Mouse (Mus musculus) Muller cell, postnatal 12 days (primary cell): ENCODE measurements around the gene Pdgfd.
"Not testable (repeated sequence)": the region's sequence is repeated elsewhere in the genome, so short reads cannot be mapped to it uniquely, and the experiment has no call there.

Experiments used
- DNase-seq: peaks from one replicate; pipeline ENCODE4 v3.0.0-alpha.2; 2015; ENCODE audit errors: inconsistent ontology term

The Pdgfd gene

DNA sequence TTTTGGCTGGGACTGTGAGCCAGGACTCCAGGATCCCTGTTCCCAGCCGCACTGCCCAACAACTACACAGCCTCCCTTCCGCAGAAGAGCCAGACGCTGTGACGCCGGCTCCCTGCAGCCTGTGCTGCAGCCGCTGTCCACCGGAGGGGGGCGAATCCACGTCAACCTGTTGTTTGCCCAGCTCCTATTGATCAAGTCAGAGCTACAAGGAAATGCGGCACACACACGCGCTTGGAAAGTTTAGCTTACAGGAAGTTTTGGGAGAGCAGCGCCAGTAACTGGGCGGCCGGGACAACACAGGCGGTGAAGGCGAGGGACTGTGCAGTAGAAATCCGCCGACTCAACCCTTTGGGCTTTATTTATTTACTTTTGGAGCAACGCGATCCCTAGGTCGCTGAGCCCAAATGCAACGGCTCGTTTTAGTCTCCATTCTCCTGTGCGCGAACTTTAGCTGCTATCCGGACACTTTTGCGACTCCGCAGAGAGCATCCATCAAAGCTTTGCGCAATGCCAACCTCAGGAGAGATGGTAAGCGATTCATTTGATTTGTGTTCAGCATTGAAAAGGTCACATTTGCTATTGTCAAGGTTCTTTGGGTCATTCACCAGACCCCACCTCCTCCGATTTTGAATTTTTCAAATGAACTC lies at the start of gene Pdgfd:
Gene Pdgfd (plus strand): TSS at position 194 of the 647 bp plus-strand sequence.
- DNase-seq: peak; percentile 86

DNA sequence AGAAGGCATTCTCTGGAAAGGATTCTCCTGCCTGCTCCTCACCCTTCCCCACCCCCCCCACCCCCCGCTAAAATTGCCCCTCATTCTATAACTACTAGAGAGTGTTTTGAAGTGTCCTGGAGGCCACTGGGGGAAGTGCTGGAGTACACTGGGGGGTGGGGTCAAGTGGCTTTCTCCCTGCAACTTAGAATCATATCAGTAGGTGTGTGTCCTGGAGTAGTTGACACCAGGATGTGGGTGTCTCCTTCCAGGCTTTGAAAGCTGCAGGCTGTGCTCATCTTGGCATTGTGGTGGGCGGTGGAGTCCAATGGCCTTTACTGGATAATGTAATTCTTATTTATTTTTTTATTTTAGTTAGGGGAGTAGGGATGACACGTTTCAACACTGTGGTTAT lies 651 bp downstream of the Pdgfd start:
- no peak for DNase-seq

DNA sequence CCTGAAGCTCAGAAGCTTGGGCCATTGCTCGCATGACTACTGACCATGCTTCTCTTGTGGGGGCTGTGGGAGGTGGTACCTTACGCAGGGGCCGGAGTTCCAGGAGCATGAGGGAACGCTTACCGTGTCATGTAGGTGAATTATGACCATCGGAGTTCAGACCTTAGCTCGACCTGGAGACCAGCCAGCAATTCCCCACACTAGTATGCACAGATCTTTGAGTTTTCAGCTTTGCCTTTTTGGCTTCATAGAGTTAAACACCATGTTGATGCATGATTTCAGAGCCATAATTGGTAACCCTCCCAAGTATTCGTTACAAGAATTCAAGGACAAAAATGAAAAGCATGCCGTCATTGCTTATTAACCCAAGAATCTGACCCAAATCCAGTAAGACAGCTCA lies 2.6 kb downstream of the Pdgfd start:
- DNase-seq: peak; percentile 87

DNA sequence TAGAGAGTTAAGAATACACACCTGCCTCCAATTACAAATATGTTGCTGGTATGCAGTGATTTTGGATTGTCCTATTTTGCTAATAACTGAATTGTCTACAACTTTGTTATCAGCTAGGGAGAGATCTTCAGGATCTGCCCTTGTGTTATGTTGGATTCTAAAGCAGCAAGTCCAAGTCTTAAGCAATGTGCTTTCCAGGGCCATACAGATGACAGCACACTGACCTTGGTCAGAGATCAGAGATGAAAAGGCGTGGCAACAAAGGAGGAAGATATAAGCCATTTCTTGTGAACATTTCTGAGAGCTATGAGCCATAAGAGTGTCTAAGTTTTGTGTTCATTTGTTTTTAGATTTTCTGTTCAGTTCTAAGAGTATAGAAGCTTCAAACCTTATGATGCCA lies 4.9 kb downstream of the Pdgfd start:
- no peak for DNase-seq

DNA sequence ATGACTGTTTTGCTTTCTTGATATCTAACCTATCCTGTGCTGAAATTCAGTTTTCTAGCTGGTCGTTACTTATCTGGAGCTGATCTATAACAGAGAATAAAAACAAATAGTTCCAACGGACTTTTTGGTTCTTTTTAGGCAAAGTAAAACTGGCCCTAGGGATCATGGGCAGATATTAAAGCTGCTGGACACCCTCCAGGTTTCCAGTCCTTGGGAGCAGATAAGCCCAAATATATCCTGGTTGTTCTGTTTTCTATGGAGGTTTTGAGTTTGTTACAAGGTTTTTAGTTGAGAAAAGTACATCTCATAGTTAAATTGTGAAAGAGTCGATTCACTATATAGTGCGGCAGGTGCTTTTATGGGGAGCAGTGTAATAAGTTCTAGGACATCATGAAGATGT lies 7.3 kb downstream of the Pdgfd start:
- no peak for DNase-seq

DNA sequence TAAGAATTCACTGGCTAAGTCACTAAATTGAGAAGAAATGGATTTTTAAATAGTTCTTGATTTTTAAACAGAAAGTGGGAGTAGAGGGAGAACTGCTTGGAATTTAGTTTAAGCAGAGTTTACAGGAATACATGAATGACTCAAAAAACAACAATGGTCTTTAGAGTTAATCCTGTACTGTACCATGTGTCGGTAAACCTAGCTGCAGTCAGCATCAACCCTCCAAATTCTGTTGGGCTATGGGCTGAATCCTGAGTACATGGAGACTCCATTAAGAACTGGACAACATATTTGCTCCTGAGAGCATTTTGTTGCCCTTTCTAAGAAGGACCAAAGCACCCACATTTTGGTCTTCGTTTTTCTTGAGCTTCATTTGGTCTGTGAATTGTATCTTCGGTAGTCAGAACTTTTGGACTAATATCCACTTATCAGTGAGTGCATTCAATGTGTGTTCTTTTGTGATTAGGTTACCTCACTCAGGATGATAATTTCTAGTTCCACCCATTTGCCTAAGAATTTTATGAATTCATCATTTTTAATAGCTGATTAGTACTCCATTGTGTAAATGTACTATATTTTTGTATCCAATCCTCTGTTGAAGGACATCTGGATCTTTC lies 14.0 kb downstream of the Pdgfd start:
- DNase-seq: no peak

DNA sequence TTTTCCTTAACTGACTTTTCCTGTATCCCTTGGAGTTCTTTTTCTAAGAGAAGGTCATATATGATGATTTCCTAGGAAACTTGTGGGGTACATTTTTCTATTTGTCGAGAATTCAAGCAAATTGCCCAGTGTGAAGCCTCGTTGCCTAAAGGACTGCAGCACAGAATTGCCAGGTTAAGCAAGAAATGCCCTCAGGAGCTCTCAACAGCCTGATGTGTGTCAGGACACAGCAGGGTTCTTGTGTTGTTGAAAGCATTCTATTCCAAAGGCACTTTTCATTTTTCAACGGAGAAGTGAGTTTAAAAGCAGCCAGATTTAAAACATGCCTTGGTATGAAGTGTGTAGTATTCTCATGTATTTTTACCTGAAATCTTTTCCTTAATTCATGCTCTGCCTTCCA lies 19.6 kb downstream of the Pdgfd start:
- DNase-seq: peak; percentile 26

DNA sequence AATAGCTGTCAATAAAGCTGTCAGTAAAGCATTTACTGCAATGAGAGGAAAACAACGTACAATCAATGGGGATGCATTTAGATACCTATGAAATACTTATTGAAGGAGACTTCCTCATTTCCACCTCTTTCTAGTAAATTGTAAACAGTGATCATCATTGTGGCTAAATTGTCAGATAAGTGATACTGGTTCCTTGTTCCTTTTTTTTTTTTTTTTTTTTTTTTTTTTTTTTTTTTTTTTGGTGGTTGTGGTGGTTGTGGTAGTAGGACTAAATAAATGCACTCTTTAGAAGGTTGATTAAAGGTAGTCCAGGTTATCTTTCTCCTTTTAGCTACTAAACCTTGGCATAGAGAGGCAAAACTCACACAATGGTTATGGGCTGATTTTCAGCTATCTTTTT lies 25.0 kb downstream of the Pdgfd start:
- no peak for DNase-seq

DNA sequence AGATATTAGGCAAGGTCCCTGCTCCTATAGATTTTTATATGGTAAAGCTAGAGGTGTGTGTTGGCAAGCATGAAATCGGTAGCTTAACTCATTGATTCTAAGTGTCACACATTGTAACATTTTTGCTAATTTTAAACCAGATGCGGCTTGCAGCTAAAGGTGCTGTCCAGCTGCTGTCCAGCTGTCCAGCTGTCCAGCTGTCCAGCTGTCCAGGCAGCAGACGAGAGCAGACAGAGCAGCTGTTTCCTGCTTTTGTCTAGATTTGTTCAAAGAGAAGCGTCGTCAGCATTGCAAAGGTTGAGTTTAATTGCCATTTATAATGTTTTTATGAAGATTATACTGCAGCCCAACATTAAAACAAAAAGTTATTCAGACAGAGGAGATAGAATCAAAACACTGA lies 44.5 kb downstream of the Pdgfd start:
- DNase-seq: no peak

DNA sequence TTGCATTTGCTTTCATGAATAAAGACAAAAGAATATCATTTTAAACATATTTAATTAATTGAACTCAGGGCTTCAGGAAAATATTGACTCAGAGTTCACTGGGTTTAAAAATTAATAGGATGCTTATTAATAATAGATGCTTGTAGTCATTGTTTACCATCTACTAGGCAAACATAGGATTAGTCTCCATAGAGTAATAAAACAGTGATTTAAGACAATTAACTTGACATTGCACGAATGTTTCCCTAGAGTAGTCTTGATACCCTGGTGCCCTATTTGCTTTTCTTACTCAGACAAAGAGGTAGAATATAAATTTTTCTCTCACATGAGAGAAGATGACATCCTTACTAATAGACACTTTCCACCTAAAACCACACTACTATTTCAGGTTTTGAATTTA lies 49.1 kb downstream of the Pdgfd start:
- no peak for DNase-seq

DNA sequence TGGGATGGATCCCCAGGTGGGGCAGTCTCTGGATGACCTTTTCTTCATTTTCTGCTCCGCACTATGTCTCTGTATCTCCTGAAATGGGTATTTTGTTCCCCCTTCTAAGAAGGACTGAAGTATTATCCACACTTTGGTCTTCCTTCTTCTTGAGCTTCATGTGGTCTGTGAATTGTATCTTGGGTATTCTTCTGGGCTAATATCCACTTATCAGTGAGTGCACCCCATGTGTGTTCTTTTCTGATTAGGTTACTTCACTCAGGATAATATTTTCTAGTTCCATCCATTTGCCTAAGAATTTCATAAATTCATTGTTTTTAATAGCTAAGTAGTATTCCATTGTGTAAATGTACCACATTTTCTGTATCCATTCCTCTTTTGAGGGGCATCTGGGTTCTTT lies 67.6 kb downstream of the Pdgfd start:
- not testable (repeated sequence) for DNase-seq

DNA sequence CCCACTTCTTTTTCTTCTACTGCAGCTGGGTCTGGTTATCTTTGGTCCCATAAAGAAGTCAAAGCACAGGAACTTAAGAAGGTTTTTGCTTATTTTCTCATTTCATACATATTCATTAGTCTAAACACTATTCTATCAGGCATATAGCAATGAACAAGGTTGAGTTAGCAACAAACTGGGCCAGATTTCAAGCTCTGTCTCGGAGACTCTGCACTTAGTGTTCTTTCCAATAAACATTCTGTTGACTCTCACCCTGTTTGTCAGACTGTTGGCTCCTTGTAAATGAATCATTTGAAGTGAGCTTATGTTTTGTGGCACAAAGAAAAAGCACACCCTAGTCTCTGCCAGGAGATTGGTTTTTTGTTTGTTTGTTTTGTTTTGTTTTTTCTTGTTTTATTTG lies 81.9 kb downstream of the Pdgfd start:
- peak; percentile 13 for DNase-seq

DNA sequence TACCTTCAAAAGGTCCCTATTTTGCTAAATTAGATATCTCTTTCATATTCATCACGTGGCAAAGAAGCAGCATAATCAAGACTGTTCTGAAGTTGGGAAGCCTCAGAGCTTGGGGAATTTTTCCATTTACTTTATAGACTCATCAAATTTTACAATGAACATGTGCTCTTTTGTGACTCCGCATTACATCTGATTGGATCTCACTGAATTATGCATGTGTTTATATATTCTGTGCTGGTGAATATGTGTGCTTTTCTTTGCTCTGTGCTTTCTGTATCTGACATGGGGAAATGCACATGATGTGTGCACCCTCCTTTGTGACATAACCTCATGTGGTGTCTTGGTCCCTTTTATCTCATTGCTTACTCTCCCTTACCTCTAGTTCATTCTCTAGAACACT lies 83.6 kb downstream of the Pdgfd start:
- DNase-seq: no peak

DNA sequence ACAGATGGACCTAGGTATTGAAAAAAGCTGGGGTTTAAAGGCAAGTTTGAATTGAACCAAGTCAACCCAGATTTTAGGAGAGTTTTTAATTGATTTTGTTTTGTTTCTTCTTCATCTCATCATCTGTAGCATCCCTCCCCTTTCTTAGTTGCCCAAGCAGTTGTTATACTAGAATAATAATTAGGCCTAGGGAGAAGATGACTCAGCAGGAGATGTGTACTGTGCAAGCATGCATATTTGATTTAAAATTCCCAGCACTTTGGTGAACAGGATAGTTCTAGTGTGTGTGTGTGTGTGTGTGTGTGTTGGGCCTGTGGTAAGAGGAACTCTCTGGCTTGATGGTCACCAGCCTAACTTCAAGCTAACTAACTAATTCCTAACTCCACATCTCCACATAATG lies 88.7 kb downstream of the Pdgfd start:
- peak; percentile 82 for DNase-seq

DNA sequence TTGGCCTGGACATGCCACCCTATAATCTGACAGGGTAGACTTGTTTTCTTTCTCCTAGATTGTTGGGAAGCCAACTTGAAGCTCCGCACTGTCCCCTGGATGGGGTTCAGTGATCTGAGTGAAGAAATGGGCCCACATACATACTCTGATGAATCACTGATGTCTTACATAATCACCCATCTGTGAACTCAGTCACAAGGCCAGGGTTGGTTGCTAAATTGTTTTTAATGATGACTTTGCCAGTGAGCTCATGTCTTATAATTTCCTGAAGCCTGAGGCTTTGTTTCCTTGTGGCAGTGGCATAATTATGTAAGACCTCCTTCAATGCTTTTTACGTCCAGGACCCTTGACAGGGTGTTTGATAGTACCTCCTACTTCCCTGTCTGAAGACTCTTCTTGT lies 96.4 kb downstream of the Pdgfd start:
- DNase-seq: peak; percentile 21

DNA sequence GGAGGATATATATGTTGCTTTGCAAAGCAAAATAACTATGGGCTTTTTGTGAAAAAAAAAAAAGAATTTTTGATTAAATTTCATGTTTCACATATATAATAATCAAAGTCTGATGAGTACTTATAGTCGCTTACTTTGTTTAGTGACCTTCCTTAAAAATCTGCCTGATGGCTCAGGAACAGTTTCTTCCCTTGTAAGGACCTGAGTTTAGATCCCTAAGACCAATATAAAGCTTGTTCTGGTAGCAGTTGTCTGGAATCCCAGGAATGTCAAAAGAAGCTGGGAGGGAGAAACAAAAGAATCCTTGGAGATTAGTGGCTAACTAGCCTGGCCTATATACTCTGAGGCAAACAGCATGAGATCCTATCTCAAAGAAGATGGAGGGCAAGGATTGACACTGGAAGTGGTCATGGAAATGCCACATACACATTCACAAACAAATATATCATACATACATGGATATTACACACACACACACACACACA lies 101.5 kb downstream of the Pdgfd start, which contains the start of gene Ddi1:
Gene Ddi1 (minus strand): TSS at position 51 of the 485 bp plus-strand sequence.
- DNase-seq: peak; percentile 48

DNA sequence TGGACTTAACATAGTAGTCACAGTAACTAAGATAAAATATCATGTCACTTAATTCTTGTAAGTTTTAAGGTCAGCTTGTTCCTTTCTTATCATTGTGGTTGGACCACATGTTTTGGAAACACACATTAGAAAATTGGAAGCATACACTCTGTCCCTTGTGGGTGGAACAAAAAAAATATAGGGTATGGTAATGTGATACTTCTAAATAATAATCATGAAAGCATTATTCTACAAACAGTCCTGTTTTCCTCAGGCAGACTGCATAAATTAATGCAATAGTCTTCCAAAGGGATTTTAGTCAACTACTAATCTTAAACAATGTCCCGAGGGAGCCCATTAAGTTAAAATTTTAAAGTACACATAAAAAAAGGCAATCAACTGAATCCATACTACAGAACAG lies 108.0 kb downstream of the Pdgfd start:
- no peak for DNase-seq

DNA sequence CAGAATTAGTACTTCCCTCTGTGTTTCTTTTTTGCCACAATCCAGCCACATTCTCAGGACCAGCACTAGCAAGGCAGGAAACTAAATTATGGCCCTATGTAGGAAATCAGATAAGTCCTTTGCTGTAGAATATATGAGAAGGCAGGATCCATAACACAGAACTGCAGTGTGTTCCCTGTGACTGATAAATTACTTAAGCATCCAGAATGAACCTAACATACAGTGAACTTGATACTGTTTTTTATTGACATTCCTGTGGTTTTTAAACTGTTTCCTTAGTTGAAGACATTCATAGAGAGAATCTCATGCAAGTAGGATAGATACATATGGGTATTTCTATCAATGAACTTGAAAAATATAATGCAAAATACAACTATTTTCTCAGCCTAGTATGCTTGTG lies 109.1 kb downstream of the Pdgfd start:
- DNase-seq: no peak

DNA sequence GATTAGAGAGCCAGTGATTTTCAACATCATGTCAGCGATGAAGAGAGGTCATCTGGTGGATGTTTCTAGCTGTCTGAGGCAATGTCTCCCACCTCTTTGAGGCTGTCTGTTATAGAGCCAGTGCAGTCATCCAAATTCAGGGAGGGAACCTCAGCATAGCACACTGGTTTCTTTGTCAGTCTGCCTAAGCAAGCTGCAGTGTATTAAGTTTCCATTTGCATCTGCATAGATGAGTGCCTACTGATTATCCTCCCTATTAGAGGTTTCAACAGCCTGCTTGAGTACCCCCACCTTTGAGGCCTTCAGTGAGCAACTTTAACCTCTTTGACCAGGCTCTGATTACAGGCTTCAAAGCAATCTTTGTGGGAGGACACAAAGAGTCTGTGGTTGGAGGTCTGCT lies 118.4 kb downstream of the Pdgfd start:
- peak; percentile 45 for DNase-seq

DNA sequence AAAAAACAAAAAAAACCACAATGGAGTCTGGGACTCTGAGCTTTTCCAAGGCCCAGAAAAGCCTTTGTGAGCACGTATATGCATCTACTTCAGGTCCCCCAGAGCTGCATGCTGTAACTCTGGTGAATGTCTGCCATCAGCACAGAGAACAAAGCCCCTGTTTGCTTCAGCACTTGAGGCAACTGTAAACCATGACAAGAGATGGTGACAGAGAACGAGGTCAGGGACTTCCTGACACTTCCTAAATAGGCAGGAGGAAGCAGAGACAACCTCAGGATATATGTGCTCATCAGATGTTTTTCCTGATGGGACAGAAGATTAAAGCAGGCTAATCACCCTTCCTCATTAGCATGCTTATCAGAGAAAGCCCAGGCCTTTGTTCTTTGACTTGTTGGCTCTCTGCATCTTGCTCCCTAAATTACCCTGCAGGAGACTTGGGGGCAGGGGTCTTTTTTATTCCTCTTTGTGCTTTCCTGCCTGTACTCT lies 120.9 kb downstream of the Pdgfd start:
- no peak for DNase-seq

DNA sequence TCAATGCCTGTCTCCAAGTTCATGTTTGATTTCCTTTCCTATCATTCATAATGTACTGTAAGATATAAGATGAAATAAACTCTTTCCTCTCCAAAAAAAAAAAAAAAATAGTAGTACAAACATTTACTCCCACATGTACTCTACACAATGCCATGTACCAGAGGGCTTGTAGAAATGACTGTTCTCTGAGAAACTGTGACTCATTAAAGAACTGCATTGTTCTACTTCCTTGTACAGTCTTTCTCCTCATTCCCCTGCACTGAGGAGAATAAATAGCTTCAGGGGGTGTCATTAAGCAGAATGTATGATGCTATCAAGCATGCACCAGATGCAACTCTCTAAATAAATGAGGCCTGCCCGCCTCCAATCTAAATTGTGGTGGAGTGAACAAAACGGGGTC lies 130.2 kb downstream of the Pdgfd start:
- DNase-seq: peak; percentile 74

DNA sequence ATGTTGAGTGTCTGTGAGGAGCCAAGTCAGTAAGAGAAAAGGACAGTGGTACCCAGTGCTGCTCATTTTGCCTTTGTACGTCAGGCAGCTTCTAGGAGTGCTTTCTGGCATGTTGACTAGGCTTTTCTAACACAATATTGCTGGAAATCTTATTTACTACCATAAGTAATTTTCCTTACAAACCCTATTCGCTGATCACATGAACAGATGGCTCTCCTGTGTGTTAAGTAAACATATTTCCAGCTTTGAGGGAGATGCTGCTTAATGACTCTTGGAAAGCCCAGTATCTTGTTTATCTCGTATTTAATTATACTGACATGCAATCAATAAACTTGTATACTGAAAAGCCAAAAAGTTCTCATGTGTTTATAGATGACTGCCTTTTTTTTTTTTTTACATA lies 133.7 kb downstream of the Pdgfd start:
- DNase-seq: no peak

DNA sequence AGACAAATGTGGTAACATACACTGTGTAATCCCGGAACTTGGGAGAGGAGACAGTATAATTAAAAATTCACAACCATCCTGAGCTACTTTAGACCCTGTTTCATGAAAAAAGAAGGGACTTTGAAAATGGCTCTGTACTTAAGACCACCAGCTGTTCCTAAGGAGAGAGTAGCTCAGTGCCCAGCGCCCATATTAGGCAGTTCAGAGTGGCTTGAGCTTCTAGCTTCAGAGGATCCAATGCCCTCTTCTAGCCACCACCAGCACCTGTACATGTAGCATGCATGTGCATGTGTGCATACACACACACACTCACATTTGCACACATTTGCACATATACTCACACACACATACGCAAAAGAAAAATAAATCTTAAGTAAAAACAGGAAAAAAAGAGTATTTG lies 136.2 kb downstream of the Pdgfd start:
- no peak for DNase-seq

DNA sequence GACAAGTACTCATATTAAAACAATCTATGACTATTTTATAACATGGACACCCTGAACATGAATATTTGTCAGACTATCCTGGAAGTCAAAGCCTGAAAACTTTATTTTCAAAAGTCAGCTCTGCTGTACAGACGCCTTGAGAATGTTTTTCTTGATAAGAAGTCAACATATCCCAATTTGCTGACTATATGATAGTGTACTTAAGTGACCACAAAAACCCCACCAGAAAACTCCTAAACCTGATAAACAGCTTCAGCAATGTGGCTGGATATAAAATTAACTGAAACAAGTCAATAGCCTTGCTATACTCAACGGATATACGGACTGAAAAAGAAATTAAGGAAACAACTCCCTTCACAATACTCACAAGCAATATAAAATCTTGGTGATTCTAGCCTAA lies 137.5 kb downstream of the Pdgfd start:
- no peak for DNase-seq
